Mouse (Mus musculus): ENCODE results near the gene Alkbh1. TPM values are rescaled to one million over a fixed set of nuclear protein-coding genes. Genes with fewer than 3 reads are reported as not detected.

Alkbh1 gene
- polyA plus RNA-seq, 1 experiment, result 9.2 TPM

DNA sequence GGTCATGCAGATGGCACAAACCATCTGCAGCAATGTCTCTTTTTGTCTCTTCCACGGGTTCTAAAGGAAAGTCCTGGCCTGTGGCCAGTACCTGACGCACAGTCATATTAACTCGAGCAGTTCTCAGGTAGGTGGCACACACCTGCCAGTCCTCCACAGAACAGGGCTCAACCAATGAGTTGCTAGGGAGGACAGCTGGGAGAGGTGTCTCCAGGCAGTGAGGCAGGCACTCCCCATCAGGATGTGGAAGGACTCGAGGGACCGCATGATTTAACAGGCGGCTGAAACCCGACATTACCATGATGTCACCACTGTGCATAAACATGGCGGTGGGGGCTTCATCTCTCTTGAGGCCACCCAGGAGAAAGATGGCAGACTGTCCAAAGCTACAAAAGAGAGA lies 14.9 kb downstream of the Alkbh1 start:
- Histone ChIP-seq H3K4me3 (ENCODE audit: insufficient read depth, low read depth, low read length) (no peak overlapping the region), H3K36me3 (ENCODE audit: control insufficient read depth, insufficient read depth, low read length) (peaks cover 23% of the 10 kb centered on the region), H3K4me1 (ENCODE audit: control insufficient read depth, insufficient read depth, low read length) (no peaks in the 10 kb centered on the region), H3K27me3 (replicated peaks; ENCODE audit: control insufficient read depth, insufficient read depth, low read length) (no peaks in the 10 kb centered on the region), H3K27ac (ENCODE audit: insufficient read depth, low read depth, low read length) (no peak overlapping the region)
- TF ChIP-seq CTCF (conservative IDR thresholded peaks at IDR 0.05; ENCODE audit: insufficient read depth, insufficient read length, low read depth, low read length), result no peak
- no peak for TF ChIP-seq POLR2A (IDR thresholded peaks at IDR 0.05; ENCODE audit: low read depth, low read length)
- WGBS, result 66% methylated on average over 8 of the region's 8 CpGs
- no peak for DNase-seq

DNA sequence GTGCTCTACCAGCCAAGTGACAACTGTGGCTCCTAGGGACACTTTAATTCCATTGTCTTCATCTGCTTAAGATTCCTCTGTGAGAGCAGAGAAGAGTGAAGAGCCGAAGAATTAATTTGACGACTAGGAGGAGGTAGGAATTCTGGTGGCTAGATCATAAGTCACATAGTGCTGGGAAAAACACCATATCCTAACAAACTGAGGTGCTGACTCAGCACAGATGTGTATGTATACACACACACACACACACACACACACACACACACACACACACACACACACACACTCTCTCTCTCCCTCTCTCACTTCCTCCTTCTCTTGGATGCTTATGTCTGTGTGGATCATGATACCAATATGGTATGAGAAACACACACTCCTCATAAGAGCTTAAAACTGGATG lies 15.5 kb downstream of the Alkbh1 start:
- TF ChIP-seq POLR2A (IDR thresholded peaks at IDR 0.05; ENCODE audit: low read depth, low read length) (no peak), CTCF (conservative IDR thresholded peaks at IDR 0.05; ENCODE audit: insufficient read depth, insufficient read length, low read depth, low read length) (no peak)
- Histone ChIP-seq H3K36me3 (ENCODE audit: control insufficient read depth, insufficient read depth, low read length) (peaks cover 20% of the 10 kb centered on the region), H3K27me3 (replicated peaks; ENCODE audit: control insufficient read depth, insufficient read depth, low read length) (no peaks in the 10 kb centered on the region), H3K4me1 (ENCODE audit: control insufficient read depth, insufficient read depth, low read length) (no peaks in the 10 kb centered on the region), H3K27ac (ENCODE audit: insufficient read depth, low read depth, low read length) (no peak overlapping the region), H3K4me3 (ENCODE audit: insufficient read depth, low read depth, low read length) (no peak overlapping the region)
- WGBS, result 85% methylated on average over 2 of the region's 2 CpGs
- no peak for DNase-seq

DNA sequence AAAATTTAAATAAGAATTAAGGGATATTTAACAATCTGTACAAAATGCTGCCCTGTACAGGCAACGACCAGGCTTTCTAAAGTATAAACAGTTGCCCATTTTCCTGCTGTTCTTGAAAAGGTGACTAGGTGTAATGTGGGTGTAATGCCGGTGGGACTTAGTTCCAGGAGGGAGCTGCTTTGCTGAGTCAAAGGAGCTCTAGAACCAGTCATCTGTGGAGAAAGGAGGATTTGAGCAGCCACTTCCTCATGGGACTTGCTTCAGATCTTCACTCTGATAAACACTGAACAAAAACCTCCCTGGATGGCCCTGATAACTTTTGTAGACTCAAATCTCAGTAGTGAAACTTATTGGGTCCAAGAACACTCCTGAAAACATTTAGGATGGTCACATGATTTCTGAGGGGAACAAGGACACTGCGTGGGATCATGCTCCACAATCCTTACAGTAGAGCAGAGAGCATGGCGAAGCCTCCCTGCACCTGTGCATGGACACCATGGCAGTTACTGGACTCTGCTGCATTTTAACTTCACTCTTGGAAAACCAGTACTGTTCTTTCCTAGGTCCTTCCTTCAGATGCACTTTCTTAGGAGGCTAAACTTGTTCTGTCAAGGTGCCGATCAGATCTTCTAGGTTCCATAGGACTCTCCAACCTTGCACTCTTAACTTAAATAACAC lies 17.3 kb downstream of the Alkbh1 start:
- 73% methylated on average over 5 of the region's 5 CpGs for WGBS
- no peak for DNase-seq
- H3K36me3 ChIP-seq (ENCODE audit: control insufficient read depth, insufficient read depth, low read length), result peaks cover 15% of the 10 kb centered on the region
- no peak overlapping the region for H3K27ac ChIP-seq (ENCODE audit: insufficient read depth, low read depth, low read length)
- H3K27me3 ChIP-seq (replicated peaks; ENCODE audit: control insufficient read depth, insufficient read depth, low read length), result no peaks in the 10 kb centered on the region
- no peak for TF ChIP-seq CTCF (conservative IDR thresholded peaks at IDR 0.05; ENCODE audit: insufficient read depth, insufficient read length, low read depth, low read length)
- no peak for TF ChIP-seq POLR2A (IDR thresholded peaks at IDR 0.05; ENCODE audit: low read depth, low read length)
- H3K4me1 ChIP-seq (ENCODE audit: control insufficient read depth, insufficient read depth, low read length), result no peaks in the 10 kb centered on the region
- H3K4me3 ChIP-seq (ENCODE audit: insufficient read depth, low read depth, low read length), result no peak overlapping the region

DNA sequence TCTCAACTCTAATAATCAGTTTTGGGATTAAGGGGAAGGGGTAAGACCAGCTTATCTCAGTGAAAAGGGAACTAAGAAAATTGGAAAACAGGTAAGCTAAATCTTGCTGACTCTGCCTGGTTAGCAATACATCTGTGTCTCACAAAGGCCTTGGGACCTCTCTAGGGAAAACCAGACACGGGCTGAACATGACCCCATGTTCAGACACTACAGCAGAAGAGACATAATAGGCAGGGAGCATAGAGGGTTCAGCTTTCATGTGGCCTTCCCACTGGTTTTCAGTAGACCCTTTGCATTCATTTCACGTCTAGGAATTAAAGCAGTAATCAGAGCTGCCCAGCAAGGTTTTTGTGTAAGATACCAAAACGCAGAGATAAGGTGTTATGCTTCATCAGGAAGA lies 19.3 kb downstream of the Alkbh1 start:
- Histone ChIP-seq H3K27me3 (replicated peaks; ENCODE audit: control insufficient read depth, insufficient read depth, low read length) (no peaks in the 10 kb centered on the region), H3K4me1 (ENCODE audit: control insufficient read depth, insufficient read depth, low read length) (no peaks in the 10 kb centered on the region), H3K4me3 (ENCODE audit: insufficient read depth, low read depth, low read length) (no peak overlapping the region), H3K27ac (ENCODE audit: insufficient read depth, low read depth, low read length) (no peak overlapping the region), H3K36me3 (ENCODE audit: control insufficient read depth, insufficient read depth, low read length) (peaks cover 10% of the 10 kb centered on the region)
- 47% methylated on average over 3 of the region's 3 CpGs for WGBS
- DNase-seq, result no peak
- TF ChIP-seq CTCF (conservative IDR thresholded peaks at IDR 0.05; ENCODE audit: insufficient read depth, insufficient read length, low read depth, low read length) (no peak), POLR2A (IDR thresholded peaks at IDR 0.05; ENCODE audit: low read depth, low read length) (no peak)

DNA sequence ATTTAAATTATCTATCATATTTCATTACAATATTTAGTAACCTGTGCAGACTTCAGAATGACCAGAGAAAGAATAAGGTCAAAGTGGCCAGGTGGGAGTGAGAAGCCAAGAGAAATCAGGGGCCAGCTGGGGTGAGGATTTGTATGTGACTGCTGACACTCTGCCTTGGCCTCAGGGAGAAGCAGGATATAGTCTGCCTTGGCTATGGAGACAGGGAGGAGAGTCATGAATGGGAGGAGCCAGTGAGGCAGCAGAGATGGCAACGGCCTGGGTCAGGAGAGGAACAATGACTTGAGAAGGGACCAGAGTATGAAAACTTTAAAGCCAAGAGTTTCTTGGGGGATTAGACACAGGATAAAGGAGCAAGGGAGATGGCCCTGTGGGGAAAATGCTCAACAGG lies 20.1 kb downstream of the Alkbh1 start:
- Histone ChIP-seq H3K36me3 (ENCODE audit: control insufficient read depth, insufficient read depth, low read length) (peaks cover 6% of the 10 kb centered on the region), H3K27me3 (replicated peaks; ENCODE audit: control insufficient read depth, insufficient read depth, low read length) (no peaks in the 10 kb centered on the region), H3K4me3 (ENCODE audit: insufficient read depth, low read depth, low read length) (no peak overlapping the region), H3K27ac (ENCODE audit: insufficient read depth, low read depth, low read length) (no peak overlapping the region), H3K4me1 (ENCODE audit: control insufficient read depth, insufficient read depth, low read length) (no peaks in the 10 kb centered on the region)
- no peak for DNase-seq
- 29% methylated on average over 1 of the region's 1 CpGs for WGBS
- TF ChIP-seq CTCF (conservative IDR thresholded peaks at IDR 0.05; ENCODE audit: insufficient read depth, insufficient read length, low read depth, low read length), result no peak

DNA sequence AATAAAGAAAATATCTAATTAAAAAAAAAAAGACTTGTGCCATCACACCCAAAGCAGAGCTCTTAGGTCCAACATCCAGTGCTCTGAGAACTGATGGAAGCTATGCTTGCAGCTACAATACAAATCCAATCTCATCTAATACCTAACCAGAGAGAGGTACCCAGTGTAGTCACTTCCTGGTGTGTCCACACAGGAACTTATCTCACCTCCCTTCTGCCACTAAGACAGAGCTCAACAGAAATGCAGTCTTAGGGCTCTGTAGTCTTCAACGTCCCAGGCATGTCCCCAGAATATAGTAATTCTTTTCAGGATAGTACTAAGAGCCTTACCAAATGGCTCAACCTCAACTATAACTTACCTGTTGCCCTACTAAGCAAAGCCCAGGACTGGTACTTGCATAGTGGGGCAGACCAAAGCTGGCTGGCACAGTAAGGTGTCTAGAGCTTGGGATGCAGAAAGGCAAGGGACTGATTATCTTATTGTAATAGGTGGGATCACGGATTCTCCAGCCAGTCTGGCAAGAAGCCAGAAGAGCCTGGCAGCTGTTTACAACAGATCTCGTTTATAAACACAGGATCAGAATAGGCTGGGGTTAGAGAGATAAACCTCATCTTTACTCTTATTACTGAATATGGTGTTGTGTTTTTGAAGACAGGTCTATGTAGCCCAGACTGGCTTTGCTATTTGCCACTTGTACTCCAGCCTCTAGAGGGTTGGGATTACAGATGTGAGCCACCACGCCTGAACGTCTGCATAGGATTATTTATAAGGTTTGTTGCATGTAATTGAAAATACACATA lies 21.9 kb downstream of the Alkbh1 start:
- TF ChIP-seq CTCF (conservative IDR thresholded peaks at IDR 0.05; ENCODE audit: insufficient read depth, insufficient read length, low read depth, low read length) (no peak), POLR2A (IDR thresholded peaks at IDR 0.05; ENCODE audit: low read depth, low read length) (no peak)
- 0 out of 2 replicates have a peak, but pooled peaks cover 1% of the 10 kb centered on the region for H3K36me3 ChIP-seq (ENCODE audit: control insufficient read depth, insufficient read depth, low read length)
- H3K27ac ChIP-seq (ENCODE audit: insufficient read depth, low read depth, low read length), result no peak overlapping the region
- H3K27me3 ChIP-seq (replicated peaks; ENCODE audit: control insufficient read depth, insufficient read depth, low read length), result no peaks in the 10 kb centered on the region
- H3K4me3 ChIP-seq (ENCODE audit: insufficient read depth, low read depth, low read length), result no peak overlapping the region
- 59% methylated on average over 5 of the region's 5 CpGs for WGBS
- no peaks in the 10 kb centered on the region for H3K4me1 ChIP-seq (ENCODE audit: control insufficient read depth, insufficient read depth, low read length)
- DNase-seq, result no peak

DNA sequence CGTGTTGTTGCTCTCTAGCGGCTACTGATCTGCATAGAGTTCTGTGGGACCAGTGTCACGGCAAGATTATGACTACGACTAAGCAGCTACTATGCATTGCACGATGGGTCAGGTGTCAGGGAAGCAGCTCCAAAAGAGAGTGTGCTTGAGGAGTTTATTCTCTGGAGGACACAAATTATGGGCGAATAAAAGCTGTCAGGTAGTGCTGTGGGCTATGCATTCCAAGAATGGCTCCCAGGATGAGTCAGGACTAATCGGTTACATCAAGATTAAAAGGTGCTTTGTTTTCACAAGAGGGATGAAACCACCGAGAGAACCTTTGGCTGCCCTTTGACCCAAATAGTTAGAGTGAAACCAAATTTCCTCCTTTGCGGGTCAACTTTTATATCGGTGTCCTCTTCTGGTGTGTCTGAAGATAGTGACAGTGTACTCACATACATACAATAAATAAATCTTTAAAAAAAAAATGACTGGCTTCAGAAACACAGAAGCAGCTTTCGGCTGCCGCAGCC lies 23.8 kb downstream of the Alkbh1 start:
- 47% methylated on average over 12 of the region's 12 CpGs for WGBS
- no peak for DNase-seq
- Histone ChIP-seq H3K4me3 (ENCODE audit: insufficient read depth, low read depth, low read length) (no peak overlapping the region), H3K27ac (ENCODE audit: insufficient read depth, low read depth, low read length) (no peak overlapping the region), H3K36me3 (ENCODE audit: control insufficient read depth, insufficient read depth, low read length) (no peaks in the 10 kb centered on the region), H3K27me3 (replicated peaks; ENCODE audit: control insufficient read depth, insufficient read depth, low read length) (no peaks in the 10 kb centered on the region), H3K4me1 (ENCODE audit: control insufficient read depth, insufficient read depth, low read length) (no peaks in the 10 kb centered on the region)
- TF ChIP-seq POLR2A (IDR thresholded peaks at IDR 0.05; ENCODE audit: low read depth, low read length), result no peak
- no peak for TF ChIP-seq CTCF (conservative IDR thresholded peaks at IDR 0.05; ENCODE audit: insufficient read depth, insufficient read length, low read depth, low read length)
